Mouse (Mus musculus) embryo, embryonic 11.5 days (tissue): Measurements from ENCODE around the gene 1810049J17Rik.
"Not testable (repeated sequence)": the region's sequence is repeated elsewhere in the genome, so short reads cannot be mapped to it uniquely, and the experiment has no call there.

ENCODE experiments used
- DNase-seq: peaks from one replicate; pipeline ENCODE4 v3.0.0-alpha.2; 2012; ENCODE audit warnings: low read depth, low spot score

The 1810049J17Rik gene

GRCm38 (mm10) chr15:12321788-12322621 lies at the start of gene 1810049J17Rik:
1810049J17Rik (minus strand) TSS chr15:12321899.
- peak; percentile 20 for DNase-seq

GRCm38 (mm10) chr15:12371183-12371582 lies 49.5 kb upstream of the 1810049J17Rik start:
- peak; percentile 67 for DNase-seq

- no peak for DNase-seq
Observed at GRCm38 (mm10) chr15:12370096-12370495, 48.4 kb upstream of the 1810049J17Rik start.

- no peak for DNase-seq
Observed at GRCm38 (mm10) chr15:12368850-12369249, 47.2 kb upstream of the 1810049J17Rik start.

GRCm38 (mm10) chr15:12368357-12368756 lies 46.7 kb upstream of the 1810049J17Rik start:
- no peak for DNase-seq

GRCm38 (mm10) chr15:12367306-12368080 lies 45.8 kb upstream of the 1810049J17Rik start:
- DNase-seq: no peak

GRCm38 (mm10) chr15:12366580-12367305 lies 45.0 kb upstream of the 1810049J17Rik start:
- DNase-seq: not testable (repeated sequence)

- DNase-seq: no peak
Observed at GRCm38 (mm10) chr15:12366072-12366469, 44.4 kb upstream of the 1810049J17Rik start.

- no peak for DNase-seq
Observed at GRCm38 (mm10) chr15:12365416-12366071, 43.8 kb upstream of the 1810049J17Rik start.

- no peak for DNase-seq
Observed at GRCm38 (mm10) chr15:12364096-12364495, 42.4 kb upstream of the 1810049J17Rik start.

GRCm38 (mm10) chr15:12362701-12363040 lies 41.0 kb upstream of the 1810049J17Rik start:
- DNase-seq: no peak

GRCm38 (mm10) chr15:12362001-12362700 lies 40.5 kb upstream of the 1810049J17Rik start:
- no peak for DNase-seq

- DNase-seq: no peak
Observed at GRCm38 (mm10) chr15:12360519-12361212, 39.0 kb upstream of the 1810049J17Rik start.

- DNase-seq: no peak
Observed at GRCm38 (mm10) chr15:12358384-12358783, 36.7 kb upstream of the 1810049J17Rik start.

GRCm38 (mm10) chr15:12357459-12357858 lies 35.8 kb upstream of the 1810049J17Rik start:
- DNase-seq: no peak

- DNase-seq: no peak
Observed at GRCm38 (mm10) chr15:12355907-12356306, 34.2 kb upstream of the 1810049J17Rik start.

GRCm38 (mm10) chr15:12355261-12355660 lies 33.6 kb upstream of the 1810049J17Rik start:
- DNase-seq: no peak

GRCm38 (mm10) chr15:12354281-12354810 lies 32.6 kb upstream of the 1810049J17Rik start:
- no peak for DNase-seq

GRCm38 (mm10) chr15:12351470-12351869 lies 29.8 kb upstream of the 1810049J17Rik start:
- no peak for DNase-seq

GRCm38 (mm10) chr15:12349840-12350239 lies 28.1 kb upstream of the 1810049J17Rik start:
- no peak for DNase-seq
